Mouse (Mus musculus): ENCODE measurements at regions not wholly inside any gene's neighbourhood (a gene's known extent, or its start where the extent isn't known, plus 50 kb on each side); places are given as distances from the start of the nearest gene placed in this dataset.

GRCm38 (mm10) chr8:6002612-6003011 lies 897.5 kb upstream of the Slc10a2 start:
- DNase-seq (ENCODE audit: low spot score): no peak

- DNase-seq (ENCODE audit: low spot score): no peak
Measured at GRCm38 (mm10) chr8:5994846-5995245, 889.7 kb upstream of the Slc10a2 start.

GRCm38 (mm10) chr8:5965403-5966015 lies 860.4 kb upstream of the Slc10a2 start:
- no peak for DNase-seq (ENCODE audit: low spot score)

DNA sequence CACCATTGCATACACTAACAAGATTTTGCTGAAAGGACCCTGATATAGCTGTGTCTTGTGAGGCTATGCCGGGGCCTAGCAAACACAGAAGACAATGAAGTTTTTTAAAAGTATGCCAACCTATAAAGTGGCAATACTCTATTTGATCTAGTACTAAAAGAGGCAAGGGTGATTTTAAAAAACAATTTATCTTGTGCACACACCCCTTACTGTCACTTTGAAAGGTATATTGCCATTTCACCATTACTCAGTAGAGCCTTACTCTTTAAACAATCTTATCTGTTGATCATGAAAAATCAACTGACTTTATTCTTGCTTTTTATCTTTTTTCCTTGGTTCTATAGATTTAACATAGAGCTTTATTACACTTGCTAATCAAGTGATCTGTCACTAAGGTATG lies 859.1 kb upstream of the Slc10a2 start:
- DNase-seq (ENCODE audit: low spot score): no peak

- no peak for DNase-seq (ENCODE audit: low spot score)
Measured at GRCm38 (mm10) chr8:5938057-5938456, 832.9 kb upstream of the Slc10a2 start.

GRCm38 (mm10) chr8:5918136-5918535 lies 813.0 kb upstream of the Slc10a2 start:
- DNase-seq (ENCODE audit: low spot score): no peak

Data from ovary, postnatal 14 days (tissue).